Mouse (Mus musculus): ENCODE data around the gene Ryk. TPM values are rescaled to one million over a fixed set of nuclear protein-coding genes. Genes with fewer than 3 reads are reported as not detected.
A peak's percentile ranks its signal among the peaks of the same experiment; 100 is the strongest.

Gene Ryk
- polyA plus RNA-seq, 1 experiment from 2014 or later = 25.3 TPM

DNA sequence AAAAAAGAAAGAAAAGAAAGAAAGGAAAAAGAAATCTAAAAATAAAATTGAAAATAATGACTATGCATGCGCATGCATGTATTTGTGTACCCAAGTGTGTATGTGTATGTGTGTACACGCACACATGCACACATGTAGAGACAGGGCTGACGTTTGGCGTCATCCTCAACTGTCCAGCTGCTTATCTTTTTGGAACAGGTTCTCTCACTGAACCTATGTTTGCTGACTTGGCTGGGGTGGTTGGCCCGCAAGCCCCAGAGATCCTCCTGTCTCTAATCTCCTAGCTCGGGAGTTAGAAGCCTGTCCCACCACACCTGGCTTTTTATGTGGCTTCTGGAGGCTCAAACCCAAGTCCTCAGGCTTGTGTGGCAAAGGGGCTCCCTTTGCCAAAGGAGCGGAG, 6.1 kb upstream of the Ryk start:
- no peak for DNase-seq (ENCODE audit: low spot score)
- Histone ChIP-seq H3K9ac (ENCODE audit: low read depth, low read length) (no peak overlapping the region), H3K4me2 (replicated peaks; ENCODE audit: low read depth, low read length) (no peak overlapping the region), H3K4me1 (replicated peaks; ENCODE audit: control insufficient read depth, insufficient read depth, low read length) (no peaks in the 10 kb centered on the region), H3K27me3 (ENCODE audit: control insufficient read depth, insufficient read depth, low read length) (no peaks in the 10 kb centered on the region), H3K36me3 (ENCODE audit: control insufficient read depth, insufficient read depth, low read length) (no peaks in the 10 kb centered on the region), H3K9me3 (ENCODE audit: control insufficient read depth, low read length) (no peaks in the 10 kb centered on the region), H3K4me3 (ENCODE audit: low read depth, low read length) (no peak overlapping the region), H3K27ac (ENCODE audit: low read depth, low read length) (no peak overlapping the region)
- ATAC-seq (ENCODE audit: low FRiP score) = no peak
- WGBS = 95% methylated on average over 7 of the region's 7 CpGs

DNA sequence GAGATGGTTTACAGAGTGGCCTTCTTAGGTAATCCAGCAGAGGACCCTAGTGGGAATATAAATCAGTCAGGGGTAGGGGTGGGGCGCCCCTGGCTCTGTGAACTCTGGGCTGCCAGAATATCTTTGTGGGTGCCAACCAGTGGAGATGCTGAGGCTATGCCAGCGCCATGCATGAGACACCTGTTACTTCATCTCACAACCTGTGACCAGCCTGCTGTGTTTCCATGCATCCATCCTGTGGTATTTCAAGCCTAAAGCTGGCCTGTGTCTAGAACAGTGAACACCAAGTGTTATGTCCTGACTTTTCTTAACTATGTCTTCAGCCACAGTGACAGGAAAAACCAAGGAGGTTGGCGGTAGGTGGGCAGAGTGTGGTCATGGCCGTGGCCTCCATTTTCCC, 3.2 kb upstream of the Ryk start:
- no peaks in the 10 kb centered on the region for H3K27me3 ChIP-seq (ENCODE audit: control insufficient read depth, insufficient read depth, low read length)
- no peaks in the 10 kb centered on the region for H3K36me3 ChIP-seq (ENCODE audit: control insufficient read depth, insufficient read depth, low read length)
- H3K9me3 ChIP-seq (ENCODE audit: control insufficient read depth, low read length) = no peaks in the 10 kb centered on the region
- DNase-seq (ENCODE audit: low spot score) = no peak
- H3K9ac ChIP-seq (ENCODE audit: low read depth, low read length) = no peak overlapping the region
- 92% methylated on average over 4 of the region's 4 CpGs for WGBS
- H3K4me1 ChIP-seq (replicated peaks; ENCODE audit: control insufficient read depth, insufficient read depth, low read length) = no peaks in the 10 kb centered on the region
- ATAC-seq (ENCODE audit: low FRiP score) = no peak
- H3K4me3 ChIP-seq (ENCODE audit: low read depth, low read length) = no peak overlapping the region
- no peak overlapping the region for H3K4me2 ChIP-seq (replicated peaks; ENCODE audit: low read depth, low read length)
- no peak overlapping the region for H3K27ac ChIP-seq (ENCODE audit: low read depth, low read length)

DNA sequence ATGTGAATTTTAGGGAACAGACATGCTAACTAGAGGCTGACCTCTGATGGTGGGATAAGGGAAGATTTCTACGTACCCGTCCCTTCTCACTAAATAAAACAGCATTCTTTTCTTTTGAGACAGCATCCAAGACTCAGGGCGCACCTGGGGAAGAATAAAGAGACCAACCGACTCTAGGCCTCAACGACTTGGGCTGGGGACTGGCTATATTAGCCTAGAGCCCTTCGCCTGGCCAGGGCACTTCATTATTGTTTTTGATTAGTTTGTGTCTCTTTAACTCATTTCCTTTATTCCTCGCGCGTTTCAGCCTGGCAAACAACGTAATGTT, 339 bp upstream of the Ryk start:
- WGBS = 19% methylated on average over 10 of the region's 10 CpGs
- Histone ChIP-seq H3K4me3 (ENCODE audit: low read depth, low read length) (peak overlapping the region; percentile 81), H3K27me3 (ENCODE audit: control insufficient read depth, insufficient read depth, low read length) (no peaks in the 10 kb centered on the region), H3K4me2 (replicated peaks; ENCODE audit: low read depth, low read length) (peak overlapping the region; percentile 83), H3K4me1 (replicated peaks; ENCODE audit: control insufficient read depth, insufficient read depth, low read length) (0 out of 2 replicates have a peak, but pooled peaks cover 2% of the 10 kb centered on the region), H3K36me3 (ENCODE audit: control insufficient read depth, insufficient read depth, low read length) (no peaks in the 10 kb centered on the region), H3K27ac (ENCODE audit: low read depth, low read length) (no peak overlapping the region), H3K9ac (ENCODE audit: low read depth, low read length) (peak overlapping the region; percentile 92), H3K9me3 (ENCODE audit: control insufficient read depth, low read length) (no peaks in the 10 kb centered on the region)
- no peak for DNase-seq (ENCODE audit: low spot score)
- ATAC-seq (ENCODE audit: low FRiP score) = peak; percentile 61; the same call in 1 of the 2 replicates

DNA sequence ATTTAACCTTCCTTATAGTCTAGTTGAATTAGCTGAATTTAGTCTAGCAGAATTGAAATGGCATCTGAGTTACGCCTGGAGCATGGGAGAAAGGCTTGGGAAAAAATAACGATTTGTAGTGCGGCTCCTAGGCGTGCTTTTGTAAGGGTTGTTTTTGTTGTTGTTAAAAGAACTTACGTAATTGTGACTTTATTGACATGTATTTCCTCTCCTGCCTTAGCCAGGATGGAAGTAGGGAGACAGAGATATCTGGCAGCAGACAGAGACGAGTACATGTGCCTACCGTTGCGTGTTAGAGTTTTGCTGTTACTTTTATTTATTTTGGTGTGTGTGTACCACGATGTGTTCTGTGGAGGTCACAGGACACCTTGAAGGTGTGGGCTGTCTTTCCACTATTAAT, 1.6 kb downstream of the Ryk start:
- H3K9me3 ChIP-seq (ENCODE audit: control insufficient read depth, low read length) = no peaks in the 10 kb centered on the region
- ATAC-seq (ENCODE audit: low FRiP score) = no peak
- no peaks in the 10 kb centered on the region for H3K36me3 ChIP-seq (ENCODE audit: control insufficient read depth, insufficient read depth, low read length)
- H3K9ac ChIP-seq (ENCODE audit: low read depth, low read length) = no peak overlapping the region
- peak overlapping the region; percentile 81 for H3K4me3 ChIP-seq (ENCODE audit: low read depth, low read length)
- no peak for DNase-seq (ENCODE audit: low spot score)
- H3K4me1 ChIP-seq (replicated peaks; ENCODE audit: control insufficient read depth, insufficient read depth, low read length) = peaks cover 8% of the 10 kb centered on the region
- H3K4me2 ChIP-seq (replicated peaks; ENCODE audit: low read depth, low read length) = peak overlapping the region; percentile 83
- 62% methylated on average over 9 of the region's 9 CpGs for WGBS
- no peak overlapping the region for H3K27ac ChIP-seq (ENCODE audit: low read depth, low read length)
- H3K27me3 ChIP-seq (ENCODE audit: control insufficient read depth, insufficient read depth, low read length) = no peaks in the 10 kb centered on the region

DNA sequence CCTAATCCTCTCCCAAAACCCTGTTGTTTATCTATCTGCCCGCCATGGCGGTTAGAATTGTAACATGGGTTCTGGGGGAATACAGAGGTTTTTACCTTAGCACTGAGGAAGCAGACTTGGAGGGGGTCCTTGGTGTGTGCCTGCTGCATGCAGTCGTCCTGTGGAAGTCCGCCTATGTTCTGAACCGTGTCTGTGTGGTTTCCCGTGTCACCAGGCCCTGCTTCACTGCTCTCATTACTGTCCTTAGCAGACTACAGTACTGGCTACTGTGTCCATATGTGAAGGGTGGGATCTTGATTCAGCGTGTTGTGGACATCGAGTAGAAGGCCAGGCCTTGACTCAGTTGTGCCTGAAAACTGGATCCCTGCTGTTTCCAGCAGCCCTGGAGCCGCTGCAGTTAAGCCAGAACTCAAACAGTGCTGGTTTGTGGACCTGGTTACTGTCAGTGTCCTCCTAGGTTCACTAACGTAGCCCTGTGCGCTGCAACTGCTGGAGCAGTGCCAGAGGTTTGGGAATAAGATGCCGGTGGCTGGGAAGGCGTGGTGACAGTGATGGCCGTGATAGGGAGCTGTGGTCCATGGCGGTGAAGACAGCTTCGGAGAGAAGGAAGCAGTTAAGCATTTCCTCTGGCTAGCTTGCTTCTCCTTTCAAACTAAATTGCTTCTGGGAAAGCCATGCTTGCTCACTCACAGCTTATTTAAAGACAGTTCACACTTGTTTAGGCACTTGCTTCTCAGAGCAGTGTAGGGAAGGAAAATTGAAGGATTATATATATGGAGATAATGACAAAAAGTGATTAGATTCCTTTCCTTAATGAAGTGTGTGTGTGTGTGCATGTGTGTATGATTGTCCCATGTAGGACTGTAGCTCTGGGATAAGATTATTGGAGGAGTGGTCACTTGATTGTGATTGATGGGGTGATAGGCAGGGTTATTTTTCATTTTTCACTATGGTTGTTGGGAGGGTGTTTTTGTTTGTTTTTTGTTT, 6.4 kb downstream of the Ryk start:
- ATAC-seq (ENCODE audit: low FRiP score) = no peak
- Histone ChIP-seq H3K9me3 (ENCODE audit: control insufficient read depth, low read length) (no peaks in the 10 kb centered on the region), H3K27ac (ENCODE audit: low read depth, low read length) (no peak overlapping the region), H3K4me1 (replicated peaks; ENCODE audit: control insufficient read depth, insufficient read depth, low read length) (peaks cover 11% of the 10 kb centered on the region), H3K4me3 (ENCODE audit: low read depth, low read length) (no peak overlapping the region), H3K36me3 (ENCODE audit: control insufficient read depth, insufficient read depth, low read length) (no peaks in the 10 kb centered on the region), H3K9ac (ENCODE audit: low read depth, low read length) (no peak overlapping the region), H3K4me2 (replicated peaks; ENCODE audit: low read depth, low read length) (no peak overlapping the region), H3K27me3 (ENCODE audit: control insufficient read depth, insufficient read depth, low read length) (no peaks in the 10 kb centered on the region)
- 45% methylated on average over 16 of the region's 16 CpGs for WGBS
- peak; percentile 26 for DNase-seq (ENCODE audit: low spot score)

DNA sequence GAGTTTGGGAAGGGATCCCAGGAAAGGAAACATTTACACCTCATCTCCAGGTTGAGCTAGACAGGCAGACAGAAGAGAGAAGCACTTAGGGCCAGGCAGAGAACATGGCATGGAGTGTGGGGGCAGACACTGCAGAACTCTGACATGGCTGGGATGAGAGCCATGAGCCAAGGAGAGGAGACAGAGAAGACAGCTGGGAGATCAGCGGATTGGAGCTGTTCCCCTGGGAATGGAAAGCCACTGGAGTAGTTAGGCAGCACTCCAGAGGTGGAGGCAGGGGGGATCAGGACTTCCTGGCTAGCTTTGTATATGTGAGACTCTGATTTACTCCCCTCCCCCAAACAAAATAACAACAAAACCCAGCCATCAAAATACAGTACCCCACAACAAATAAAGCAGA, 7.1 kb downstream of the Ryk start:
- Histone ChIP-seq H3K4me1 (replicated peaks; ENCODE audit: control insufficient read depth, insufficient read depth, low read length) (peaks cover 11% of the 10 kb centered on the region), H3K36me3 (ENCODE audit: control insufficient read depth, insufficient read depth, low read length) (no peaks in the 10 kb centered on the region), H3K9ac (ENCODE audit: low read depth, low read length) (no peak overlapping the region), H3K27me3 (ENCODE audit: control insufficient read depth, insufficient read depth, low read length) (no peaks in the 10 kb centered on the region), H3K27ac (ENCODE audit: low read depth, low read length) (no peak overlapping the region), H3K4me3 (ENCODE audit: low read depth, low read length) (no peak overlapping the region), H3K4me2 (replicated peaks; ENCODE audit: low read depth, low read length) (no peak overlapping the region), H3K9me3 (ENCODE audit: control insufficient read depth, low read length) (no peaks in the 10 kb centered on the region)
- no peak for DNase-seq (ENCODE audit: low spot score)
- WGBS = 56% methylated on average over 1 of the region's 1 CpGs
- no peak for ATAC-seq (ENCODE audit: low FRiP score)

DNA sequence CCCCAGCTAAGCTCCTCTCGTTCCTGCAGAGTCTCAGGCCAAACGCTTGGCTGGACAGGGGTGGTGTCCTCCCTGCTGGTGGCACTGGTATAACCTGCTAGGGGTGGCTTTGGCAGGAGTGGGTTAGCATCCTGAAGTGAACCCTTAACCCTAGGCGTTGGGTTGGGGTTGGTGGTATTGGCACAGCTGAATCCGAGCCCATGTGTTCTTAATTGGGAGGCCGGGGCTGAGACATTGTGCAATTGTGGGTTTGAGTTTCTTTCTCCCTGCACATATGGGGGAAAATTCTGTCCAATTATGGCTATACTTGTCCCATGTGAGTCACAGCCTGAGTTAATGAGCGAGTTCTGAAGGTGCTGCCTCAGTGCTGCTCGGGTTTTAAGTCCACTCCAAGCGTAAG, 7.8 kb downstream of the Ryk start:
- Histone ChIP-seq H3K36me3 (ENCODE audit: control insufficient read depth, insufficient read depth, low read length) (no peaks in the 10 kb centered on the region), H3K4me2 (replicated peaks; ENCODE audit: low read depth, low read length) (no peak overlapping the region), H3K4me1 (replicated peaks; ENCODE audit: control insufficient read depth, insufficient read depth, low read length) (peaks cover 9% of the 10 kb centered on the region), H3K27ac (ENCODE audit: low read depth, low read length) (no peak overlapping the region), H3K9ac (ENCODE audit: low read depth, low read length) (no peak overlapping the region), H3K9me3 (ENCODE audit: control insufficient read depth, low read length) (no peaks in the 10 kb centered on the region), H3K27me3 (ENCODE audit: control insufficient read depth, insufficient read depth, low read length) (no peaks in the 10 kb centered on the region), H3K4me3 (ENCODE audit: low read depth, low read length) (no peak overlapping the region)
- ATAC-seq (ENCODE audit: low FRiP score) = no peak
- 61% methylated on average over 8 of the region's 8 CpGs for WGBS
- DNase-seq (ENCODE audit: low spot score) = no peak

DNA sequence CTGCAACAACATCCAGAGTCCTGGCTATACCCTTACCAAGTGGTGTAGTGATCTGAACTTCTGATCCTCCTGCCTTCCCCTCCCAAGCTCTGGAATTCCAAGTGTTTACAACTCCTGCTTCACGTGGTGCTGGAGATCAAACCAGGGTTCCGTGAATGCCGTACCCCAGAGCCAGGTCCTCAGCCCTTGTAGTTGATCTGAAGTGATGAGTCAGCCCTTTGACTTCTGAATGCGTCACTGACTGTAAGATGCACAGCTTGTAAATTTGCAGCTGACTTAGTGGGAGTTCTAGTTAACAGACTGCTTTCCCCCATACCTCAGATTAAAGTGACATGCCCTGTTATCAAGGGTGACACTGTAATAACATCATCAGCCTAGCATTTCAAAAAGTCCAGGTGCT, 8.9 kb downstream of the Ryk start:
- Histone ChIP-seq H3K9ac (ENCODE audit: low read depth, low read length) (no peak overlapping the region), H3K36me3 (ENCODE audit: control insufficient read depth, insufficient read depth, low read length) (no peaks in the 10 kb centered on the region), H3K9me3 (ENCODE audit: control insufficient read depth, low read length) (no peaks in the 10 kb centered on the region), H3K4me3 (ENCODE audit: low read depth, low read length) (no peak overlapping the region), H3K4me2 (replicated peaks; ENCODE audit: low read depth, low read length) (no peak overlapping the region), H3K4me1 (replicated peaks; ENCODE audit: control insufficient read depth, insufficient read depth, low read length) (peaks cover 9% of the 10 kb centered on the region), H3K27me3 (ENCODE audit: control insufficient read depth, insufficient read depth, low read length) (no peaks in the 10 kb centered on the region), H3K27ac (ENCODE audit: low read depth, low read length) (no peak overlapping the region)
- ATAC-seq (ENCODE audit: low FRiP score) = no peak
- no peak for DNase-seq (ENCODE audit: low spot score)
- 39% methylated on average over 4 of the region's 4 CpGs for WGBS

DNA sequence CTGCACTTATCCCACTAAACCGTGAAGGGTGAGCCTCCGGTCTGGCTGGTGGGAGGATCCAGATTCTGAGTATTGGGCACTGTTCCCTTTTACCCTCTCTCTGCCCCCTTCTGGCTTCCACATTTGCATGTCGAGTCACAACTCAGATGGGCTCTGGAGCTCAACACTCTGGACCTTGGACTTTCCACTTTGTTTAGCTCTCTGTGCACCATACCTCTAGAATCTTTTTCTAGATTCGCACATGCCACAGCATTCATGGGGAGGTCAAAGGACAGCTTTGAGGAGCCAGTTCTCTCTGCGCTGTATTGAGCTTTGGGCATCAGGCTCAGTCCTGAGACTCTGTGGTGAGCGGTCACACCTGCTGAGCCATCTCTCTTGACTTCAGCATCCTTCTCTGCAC, 11.1 kb downstream of the Ryk start:
- Histone ChIP-seq H3K4me1 (replicated peaks; ENCODE audit: control insufficient read depth, insufficient read depth, low read length) (peaks cover 5% of the 10 kb centered on the region), H3K27me3 (ENCODE audit: control insufficient read depth, insufficient read depth, low read length) (no peaks in the 10 kb centered on the region), H3K36me3 (ENCODE audit: control insufficient read depth, insufficient read depth, low read length) (no peaks in the 10 kb centered on the region), H3K27ac (ENCODE audit: low read depth, low read length) (no peak overlapping the region), H3K9ac (ENCODE audit: low read depth, low read length) (no peak overlapping the region), H3K9me3 (ENCODE audit: control insufficient read depth, low read length) (no peaks in the 10 kb centered on the region), H3K4me2 (replicated peaks; ENCODE audit: low read depth, low read length) (no peak overlapping the region), H3K4me3 (ENCODE audit: low read depth, low read length) (no peak overlapping the region)
- WGBS = 79% methylated on average over 6 of the region's 6 CpGs
- ATAC-seq (ENCODE audit: low FRiP score) (no peak), DNase-seq (ENCODE audit: low spot score) (no peak)
